Mouse (Mus musculus) heart, adult 2 months (tissue): ENCODE results near the gene Gart. TPM values are rescaled to one million over a fixed set of nuclear protein-coding genes. Genes with fewer than 3 reads are reported as not detected.

Experiments used
- DNase-seq, 2 experiments: peaks; one replicate each; pipeline ENCODE4 v3.0.0; 2021
- H3K27ac ChIP-seq: fragments of 200-600 bp; 2 replicates; pipeline ENCODE4 v1.8.1; 2022
- H3K27me3 ChIP-seq: fragments of 200-500 bp; 2 replicates; pipeline ENCODE4 v1.6.1; 2012; ENCODE audit warnings: mild to moderate bottlenecking, low read length, inconsistent platforms, mixed read lengths; ENCODE audit not compliant: control insufficient read depth, insufficient read depth
- H3K36me3 ChIP-seq: fragments of 200-500 bp; 2 replicates; pipeline ENCODE4 v1.6.1; 2012; ENCODE audit warnings: low read length, inconsistent platforms; ENCODE audit not compliant: control insufficient read depth, insufficient read depth
- H3K4me1 ChIP-seq: fragments of 200-500 bp; 2 replicates; pipeline ENCODE4 v1.6.1; 2011; ENCODE audit warnings: low read length; ENCODE audit not compliant: control insufficient read depth, insufficient read depth
- H3K4me3 ChIP-seq: fragments of 200-600 bp; 2 replicates; pipeline ENCODE4 v1.8.1; 2022
- H3K79me2 ChIP-seq: fragments of 200-500 bp; replicated peaks from 2 replicates; pipeline ENCODE4 v1.6.1; 2012; ENCODE audit warnings: mild to moderate bottlenecking, inconsistent platforms, low read length, moderate library complexity, mixed read lengths; ENCODE audit not compliant: control insufficient read depth, insufficient read depth
- H3K9ac ChIP-seq: fragments of 200-500 bp; 2 replicates; pipeline ENCODE4 v1.6.1; 2012; ENCODE audit warnings: low read depth, mild to moderate bottlenecking, control low read depth, inconsistent platforms, low read length, mixed read lengths
- CTCF ChIP-seq: fragments of 200-600 bp; IDR thresholded peaks from 2 replicates; pipeline ENCODE4 v1.8.1; 2022; ENCODE audit warnings: antibody characterized with exemption, mild to moderate bottlenecking, moderate library complexity
- EP300 ChIP-seq: fragments of 200-500 bp; IDR thresholded peaks from 2 replicates; pipeline ENCODE4 v1.6.1; 2011; ENCODE audit warnings: low read depth, low read length, control low read depth; ENCODE audit not compliant: insufficient read depth
- POLR2A ChIP-seq: fragments of 200-500 bp; IDR thresholded peaks from 2 replicates; pipeline ENCODE4 v1.6.1; 2011; ENCODE audit warnings: mild to moderate bottlenecking, low read depth, low read length, control low read depth; ENCODE audit not compliant: insufficient read depth
- WGBS: fragments of 180-500 bp; shearing (Covaris S2); methylation state at CpG from one replicate; pipeline ENCODE4 v1.1.7; 2018; 5-methylcytosine and 5-hydroxymethylcytosine counted together
- intact Hi-C: fragments of 180-260 bp; cut with DNase I; formaldehyde crosslinking; loops from one replicate; pipeline ENCODE4 v1.15.1; 2025
- polyA plus RNA-seq: library from polyadenylated mRNA; depleted of rRNA; stranded (reverse); fragments of >200 nt; gene quantifications from 2 replicates; pipeline ENCODE4 v1.2.3, GENCODE M21; 2012; rRNA removed
- total RNA-seq, 2 experiments: library from RNA; stranded (reverse); gene quantifications; 2 replicates each; pipeline ENCODE4 v1.2.3; 2021

The Gart gene
- total and polyA plus RNA-seq, 3 experiments: 25.0 to 66.2 (median 62.7) TPM

DNA sequence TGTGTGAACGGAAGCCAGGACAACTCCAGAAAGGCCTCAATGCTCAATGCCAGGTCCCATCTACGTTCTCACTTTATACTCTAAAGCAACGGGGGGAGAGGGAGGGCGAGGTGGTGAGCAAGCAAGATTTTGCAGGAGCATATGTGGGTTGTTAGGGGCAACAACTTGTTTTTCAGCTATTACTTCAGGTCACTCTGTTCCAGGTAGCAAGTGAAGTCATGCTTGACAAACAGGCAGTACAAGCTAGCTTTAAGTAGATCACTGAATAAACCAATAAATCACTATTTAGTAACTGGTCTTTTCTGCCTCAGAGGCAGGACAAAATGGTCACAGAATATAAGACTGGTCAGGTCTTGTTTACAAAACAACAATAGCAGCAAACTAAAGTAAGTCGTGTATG lies 61.1 kb downstream of the Gart start:
- Histone ChIP-seq H3K27me3 (no peaks in the 10 kb centered on the region), H3K4me1 (no peaks in the 10 kb centered on the region), H3K4me3 (no peak overlapping the region), H3K9ac (no peak overlapping the region), H3K36me3 (no peaks in the 10 kb centered on the region), H3K79me2 (peaks cover 2% of the 10 kb centered on the region), H3K27ac (no peak overlapping the region)
- DNase-seq: no peak
- TF ChIP-seq EP300: no peak
- TF ChIP-seq CTCF: no peak
- no peak for TF ChIP-seq POLR2A
- WGBS: 90% methylated on average over 5 of the region's 5 CpGs
- intact Hi-C loops: no loop called here

DNA sequence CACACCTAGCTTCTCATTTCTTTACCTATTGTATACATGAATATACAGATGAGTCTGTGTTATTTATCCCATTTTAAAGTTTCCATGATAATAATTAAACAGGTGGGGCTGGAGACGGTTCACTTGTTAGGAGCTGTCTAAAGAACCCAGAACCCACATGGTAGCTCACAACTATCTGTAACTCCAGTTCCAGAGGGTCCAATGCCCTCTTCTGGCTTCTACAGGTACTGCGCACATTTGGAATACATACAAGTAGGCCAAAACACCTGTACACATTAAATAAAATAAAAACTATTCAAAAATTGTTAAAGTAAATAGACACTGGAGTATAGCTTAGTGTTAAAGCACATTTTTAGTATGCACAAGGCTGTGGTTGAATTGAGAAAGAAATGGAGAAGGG lies 64.4 kb downstream of the Gart start:
- Histone ChIP-seq H3K27ac (no peak overlapping the region), H3K36me3 (no peaks in the 10 kb centered on the region), H3K4me3 (no peak overlapping the region), H3K27me3 (no peaks in the 10 kb centered on the region), H3K9ac (no peak overlapping the region), H3K79me2 (no peaks in the 10 kb centered on the region), H3K4me1 (no peaks in the 10 kb centered on the region)
- intact Hi-C loops: loop anchor here (2.0 kb wide), 1 partner anchor 70 kb away; no protein-coding TSS in a partner anchor
- WGBS: 76% methylated on average over 2 of the region's 2 CpGs
- no peak for DNase-seq
- no peak for TF ChIP-seq POLR2A
- TF ChIP-seq CTCF: peak; percentile 76
- no peak for TF ChIP-seq EP300

GRCm38 (mm10) chr16:91578980-91579720 lies 67.6 kb downstream of the Gart start:
- no peak overlapping the region for H3K27ac ChIP-seq
- intact Hi-C loops: no loop called here
- TF ChIP-seq CTCF: no peak
- no peak for TF ChIP-seq EP300
- no peak for TF ChIP-seq POLR2A
- no peaks in the 10 kb centered on the region for H3K36me3 ChIP-seq
- H3K27me3 ChIP-seq: no peaks in the 10 kb centered on the region
- no peaks in the 10 kb centered on the region for H3K79me2 ChIP-seq
- H3K4me1 ChIP-seq: no peaks in the 10 kb centered on the region
- 82% methylated on average over 14 of the region's 14 CpGs for WGBS
- H3K9ac ChIP-seq: no peak overlapping the region
- H3K4me3 ChIP-seq: no peak overlapping the region
- DNase-seq: no peak

DNA sequence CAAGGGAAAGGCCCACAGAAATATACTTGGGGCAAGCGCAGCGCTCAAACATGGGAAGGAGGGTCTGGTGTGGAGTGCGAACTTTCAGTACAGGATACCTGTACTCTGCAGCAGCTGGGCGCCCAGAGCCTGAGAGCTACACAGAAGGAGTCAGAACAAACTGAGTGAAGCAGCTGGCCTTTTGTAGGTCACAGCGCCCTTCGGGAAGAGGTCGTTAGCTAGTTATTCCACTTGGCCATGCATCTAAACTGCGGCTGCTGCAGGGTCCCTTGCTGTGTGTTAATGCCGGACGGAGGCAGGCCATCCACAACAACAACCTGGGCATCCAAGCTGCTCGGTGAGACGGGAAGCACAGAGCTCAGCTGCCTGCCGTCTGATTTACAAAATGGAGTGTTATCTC lies 71.6 kb downstream of the Gart start:
- Histone ChIP-seq H3K27ac (no peak overlapping the region), H3K36me3 (no peaks in the 10 kb centered on the region), H3K4me3 (no peak overlapping the region), H3K9ac (no peak overlapping the region), H3K79me2 (no peaks in the 10 kb centered on the region), H3K27me3 (no peaks in the 10 kb centered on the region), H3K4me1 (no peaks in the 10 kb centered on the region)
- TF ChIP-seq CTCF (no peak), EP300 (no peak), POLR2A (no peak)
- intact Hi-C loops: no loop called here
- DNase-seq: no peak
- 75% methylated on average over 13 of the region's 13 CpGs for WGBS

Other genes starting within 250 kb of the Gart start
- gene Il10rb, start 240.8 kb downstream of the Gart start, total RNA-seq: 100 to 1,000 TPM in 1 of 2 experiments, 10 to 100 TPM in 1; 98.2 to 122 TPM
- gene Il10rb, start 240.8 kb downstream of the Gart start, polyA plus RNA-seq: 136 and 182 TPM in 2 replicates
- gene Ifnar1, start 161.7 kb downstream of the Gart start, total RNA-seq: 10 to 100 TPM; 23.6 to 24.0 TPM
- gene Ifnar1, start 161.7 kb downstream of the Gart start, polyA plus RNA-seq: 12.5 and 20.2 TPM in 2 replicates
- 100 to 1,000 TPM; 120 TPM for gene Ifngr2, start 99.9 kb downstream of the Gart start, total RNA-seq
- gene Ifngr2, start 99.9 kb downstream of the Gart start, polyA plus RNA-seq: 100 and 140 TPM in 2 replicates
- 10 to 100 TPM; 47.0 to 62.7 TPM for gene Tmem50b, start 49.2 kb downstream of the Gart start, total RNA-seq
- gene Tmem50b, start 49.2 kb downstream of the Gart start, polyA plus RNA-seq: 63.4 and 99.8 TPM in 2 replicates
- 10 to 100 TPM; 31.1 to 34.1 TPM for gene Dnajc28, start 27.9 kb downstream of the Gart start, total RNA-seq
- 9.8 and 19.5 TPM in 2 replicates for gene Dnajc28, start 27.9 kb downstream of the Gart start, polyA plus RNA-seq
- 100 to 1,000 TPM; 134 to 135 TPM for gene Son, start 554 bp upstream of the Gart start, total RNA-seq
- gene Son, start 554 bp upstream of the Gart start, polyA plus RNA-seq: 111 and 218 TPM in 2 replicates
- 1 to 10 TPM; 3.9 to 4.9 TPM for gene Donson, start 41.8 kb upstream of the Gart start, total RNA-seq
- 2.4 and 5.8 TPM in 2 replicates for gene Donson, start 41.8 kb upstream of the Gart start, polyA plus RNA-seq
- 10 to 100 TPM; 22.2 to 26.0 TPM for gene Cryzl1, start 82.0 kb upstream of the Gart start, total RNA-seq
- gene Cryzl1, start 82.0 kb upstream of the Gart start, polyA plus RNA-seq: 19.2 and 37.5 TPM in 2 replicates
- gene Itsn1, start 82.3 kb upstream of the Gart start, total RNA-seq: 10 to 100 TPM; 45.1 to 46.7 TPM
- 35.8 and 48.5 TPM in 2 replicates for gene Itsn1, start 82.3 kb upstream of the Gart start, polyA plus RNA-seq